Mouse (Mus musculus): ENCODE measurements around the gene 2700097O09Rik.
"Not testable (repeated sequence)": the region's sequence is repeated elsewhere in the genome, so short reads cannot be mapped to it uniquely, and the experiment has no call there.

Gene 2700097O09Rik

GRCm38 (mm10) chr12:55027088-55027487, 52.8 kb downstream of the 2700097O09Rik start:
- no peak for DNase-seq

GRCm38 (mm10) chr12:55023284-55023683, 56.6 kb downstream of the 2700097O09Rik start:
- no peak for DNase-seq

- no peak for DNase-seq
These were observed 60.5 kb downstream of the 2700097O09Rik start for GRCm38 (mm10) chr12:55019421-55019877.

GRCm38 (mm10) chr12:55017119-55017721, 62.7 kb downstream of the 2700097O09Rik start:
- no peak for DNase-seq

DNA sequence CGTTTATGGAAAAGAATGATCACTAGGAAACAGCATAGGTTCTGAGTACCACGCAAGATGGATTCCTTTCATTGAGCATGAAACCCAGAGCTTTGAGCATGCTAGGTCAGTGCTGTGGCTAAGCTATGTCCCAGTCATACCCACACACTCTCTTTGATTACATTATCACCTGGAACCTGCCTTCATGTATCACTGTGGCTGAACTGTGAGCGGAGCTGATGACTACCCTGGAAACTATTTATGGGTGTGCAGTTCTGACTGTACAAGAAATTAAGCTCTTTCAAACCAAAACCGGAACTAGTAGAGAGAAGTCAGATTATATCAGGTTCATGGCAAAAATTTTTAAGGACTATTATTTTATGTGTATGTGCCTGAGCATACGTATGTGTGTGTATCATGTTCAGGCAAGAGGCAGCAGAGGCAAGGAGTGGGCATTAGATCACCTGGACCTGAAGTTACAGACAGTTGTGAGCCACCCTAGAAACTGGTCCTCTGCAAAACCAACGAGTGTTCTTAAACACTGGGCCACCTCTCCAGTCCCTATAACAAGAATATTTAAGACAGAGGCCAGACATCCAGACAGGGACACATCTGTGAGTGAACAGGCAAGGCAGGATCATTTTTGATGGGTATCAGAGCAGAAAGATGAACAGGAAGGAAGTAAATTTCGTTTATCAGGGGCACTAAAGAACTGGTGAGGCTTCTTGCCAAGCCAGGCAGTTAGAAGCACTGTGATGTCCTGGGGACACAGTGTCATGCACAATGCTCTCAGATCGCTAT, 63.4 kb downstream of the 2700097O09Rik start:
- no peak for DNase-seq

GRCm38 (mm10) chr12:55015428-55015827, 64.5 kb downstream of the 2700097O09Rik start:
- peak; percentile 20 to 66 for DNase-seq

GRCm38 (mm10) chr12:55013626-55014398, 66.1 kb downstream of the 2700097O09Rik start, which contains the start of gene Baz1a:
Baz1a (minus strand) TSS chr12:55014348.
- no peak for DNase-seq

GRCm38 (mm10) chr12:55013031-55013430, 66.9 kb downstream of the 2700097O09Rik start:
- DNase-seq = no peak

GRCm38 (mm10) chr12:55007361-55008008, 72.4 kb downstream of the 2700097O09Rik start:
- no peak for DNase-seq

GRCm38 (mm10) chr12:55006071-55006470, 73.8 kb downstream of the 2700097O09Rik start:
- DNase-seq = no peak

GRCm38 (mm10) chr12:55004396-55004795, 75.5 kb downstream of the 2700097O09Rik start:
- no peak for DNase-seq

GRCm38 (mm10) chr12:55003843-55004242, 76.1 kb downstream of the 2700097O09Rik start:
- DNase-seq = no peak

DNA sequence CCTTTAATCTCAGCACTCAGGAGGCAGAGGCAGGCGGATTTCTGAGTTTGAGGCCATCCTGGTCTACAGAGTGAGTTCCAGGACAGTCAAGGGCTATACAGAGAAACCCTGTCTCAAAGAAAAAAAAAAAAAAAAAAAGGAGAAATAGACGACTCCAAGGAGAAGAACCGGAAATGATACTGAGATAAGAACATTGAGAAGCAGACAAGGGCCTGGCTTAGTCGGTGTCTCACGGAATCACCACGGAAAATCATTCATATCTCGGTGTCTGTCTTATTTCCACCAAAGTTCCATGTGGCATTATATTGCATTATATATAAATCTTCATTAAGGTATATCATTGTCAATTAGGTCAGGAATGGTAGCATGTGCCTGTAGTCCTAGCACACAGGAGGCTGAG, 77.4 kb downstream of the 2700097O09Rik start:
- DNase-seq = not testable (repeated sequence)

- DNase-seq = peak; percentile 65 to 78
These were observed 80.8 kb downstream of the 2700097O09Rik start for GRCm38 (mm10) chr12:54999016-54999690.

- DNase-seq = no peak
These were observed 81.5 kb downstream of the 2700097O09Rik start for GRCm38 (mm10) chr12:54998411-54998810.

DNA sequence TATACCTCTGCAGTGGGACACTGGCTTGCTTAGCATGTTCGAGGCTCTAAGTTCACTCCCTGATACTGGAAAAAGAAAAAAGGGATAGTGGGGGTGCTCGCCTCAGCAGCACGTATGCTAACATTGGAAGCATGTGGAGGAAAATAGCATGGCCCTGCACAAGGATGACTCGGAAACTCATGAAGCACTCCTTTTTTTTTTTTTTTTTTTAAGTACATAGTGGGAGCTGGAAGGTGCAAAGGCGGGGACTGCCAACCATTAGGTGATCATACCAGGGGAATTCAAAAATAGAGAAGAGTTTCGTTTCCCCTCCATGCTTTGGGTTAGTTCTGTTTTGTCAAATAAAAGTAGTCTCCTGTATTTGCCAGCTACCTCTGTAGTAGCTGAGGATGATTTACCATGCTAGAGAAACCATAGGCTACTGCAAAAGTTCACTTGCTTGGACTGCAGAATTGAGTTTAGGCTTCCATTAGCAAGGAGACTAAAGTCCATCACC, 82.9 kb downstream of the 2700097O09Rik start:
- no peak for DNase-seq

- no peak for DNase-seq
These were observed 83.9 kb downstream of the 2700097O09Rik start for GRCm38 (mm10) chr12:54995965-54996364.

All from thymus, adult 18-20 months (tissue).